11 mouse cellular contexts compared by ENCODE assay signal in the genomic region with DNA sequence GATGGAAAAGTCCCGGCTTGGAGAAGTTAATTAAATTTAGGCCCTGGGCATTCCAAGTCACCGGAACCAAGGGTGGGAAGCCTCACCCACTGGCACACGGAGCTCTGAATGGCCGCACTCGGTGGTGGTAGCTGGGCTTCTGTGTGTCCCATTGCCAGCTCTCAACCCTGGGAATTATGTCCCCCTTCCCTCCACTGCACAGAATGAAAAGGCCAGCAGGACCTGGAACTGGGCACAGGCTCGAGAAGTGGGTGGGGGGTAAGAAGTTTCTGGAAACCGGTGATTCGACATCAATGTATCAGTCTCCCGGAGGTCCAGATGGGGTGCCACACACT.
A peak's percentile ranks its signal among the peaks of the same experiment; 100 is the strongest.
DNase-seq lines count a peak whose midpoint lies in the region; ATAC-seq lines count a peak whose summit lies in the region.
"Had no signal": no experiment of that assay in that cellular context is flagged by ENCODE, and none has a peak within 500 bp of the region (broad histone marks: within the 10 kb centered on the region; RNA-seq: fewer than 3 reads in every experiment).

No protein-coding gene starts in this region.

- H3K4me1 ChIP-seq in kidney, embryonic 15.5 days = peaks cover 18% of the 10 kb centered on the region
- H3K4me1 ChIP-seq in embryonic facial prominence, embryonic 14.5 days (ENCODE audit: control insufficient read depth, insufficient read depth, low read length) = peaks cover 34% of the 10 kb centered on the region
- peaks cover 7% of the 10 kb centered on the region; the same call in 1 of the 2 replicates for H3K4me1 ChIP-seq in hindbrain, embryonic 11.5 days (replicated peaks; ENCODE audit: control insufficient read depth, insufficient read depth, low read length)
- peaks cover 32% of the 10 kb centered on the region for H3K4me1 ChIP-seq in midbrain, embryonic 12.5 days
- H3K4me1 ChIP-seq: megakaryocyte, embryonic 14.5 days had no signal

- DNase-seq in kidney, adult 18-20 months = no peak
- DNase-seq in embryonic facial prominence, embryonic 14.5 days (ENCODE audit: low spot score) = no peak
- no peak for DNase-seq in hindbrain, embryonic 11.5 days (ENCODE audit: low spot score)
- DNase-seq in Muller cell, postnatal 12 days (ENCODE audit: inconsistent ontology term) = no peak
- DNase-seq in urinary bladder, postnatal 25 days (ENCODE audit: low spot score) = no peak
- no peak for DNase-seq in thymus, postnatal 25 days
- DNase-seq: thymus, adult 18-20 months had no signal

- 0 out of 2 replicates have a peak overlapping the region, but pooled peaks have one; percentile 11 for H3K27ac ChIP-seq in kidney, embryonic 15.5 days
- peak overlapping the region; percentile 41; the same call in 1 of the 2 replicates for H3K27ac ChIP-seq in embryonic facial prominence, embryonic 14.5 days (replicated peaks; ENCODE audit: low read depth, low read length)
- H3K27ac ChIP-seq in hindbrain, embryonic 11.5 days (ENCODE audit: low read depth, low read length) = no peak overlapping the region
- H3K27ac ChIP-seq in midbrain, embryonic 12.5 days (replicated peaks) = peak overlapping the region; percentile 75

- peak overlapping the region; percentile 58 for H3K4me2 ChIP-seq in kidney, embryonic 15.5 days
- H3K4me2 ChIP-seq in embryonic facial prominence, embryonic 14.5 days (ENCODE audit: low read depth, low read length) = peak overlapping the region; percentile 59
- H3K4me2 ChIP-seq in hindbrain, embryonic 11.5 days (replicated peaks; ENCODE audit: low read depth, low read length) = peak overlapping the region; percentile 40
- peak overlapping the region; percentile 52 for H3K4me2 ChIP-seq in midbrain, embryonic 12.5 days (replicated peaks)

- WGBS in kidney, embryonic 15.5 days = 51% methylated on average over 9 of the region's 9 CpGs
- WGBS in embryonic facial prominence, embryonic 14.5 days = 48% methylated on average over 9 of the region's 9 CpGs
- WGBS in hindbrain, embryonic 11.5 days = 43% methylated on average over 9 of the region's 9 CpGs
- WGBS in midbrain, embryonic 12.5 days = 19% methylated on average over 9 of the region's 9 CpGs

- no peak overlapping the region for H3K9ac ChIP-seq in kidney, embryonic 15.5 days
- no peak overlapping the region; the same call in 1 of the 2 replicates for H3K9ac ChIP-seq in embryonic facial prominence, embryonic 14.5 days (ENCODE audit: low read depth, low read length)
- H3K9ac ChIP-seq in hindbrain, embryonic 11.5 days (ENCODE audit: low read depth, low read length) = no peak overlapping the region
- peak overlapping the region; percentile 28; the same call in 1 of the 2 replicates for H3K9ac ChIP-seq in midbrain, embryonic 12.5 days (replicated peaks)

- ATAC-seq in kidney, embryonic 15.5 days (replicated peaks; ENCODE audit: low FRiP score) = 0 out of 2 replicates have a peak, but pooled peaks have one; percentile 5
- no peak for ATAC-seq in embryonic facial prominence, embryonic 14.5 days (ENCODE audit: low read depth)
- ATAC-seq in hindbrain, embryonic 11.5 days (ENCODE audit: low FRiP score) = peak; percentile 25; the same call in 1 of the 2 replicates
- peak; percentile 36 for ATAC-seq in midbrain, embryonic 12.5 days (ENCODE audit: low FRiP score, low read depth)

- no peaks in the 10 kb centered on the region for H3K9me3 ChIP-seq in kidney, embryonic 15.5 days (replicated peaks)
- H3K9me3 ChIP-seq in embryonic facial prominence, embryonic 14.5 days (ENCODE audit: control insufficient read depth, low read length) = no peaks in the 10 kb centered on the region
- H3K9me3 ChIP-seq in hindbrain, embryonic 11.5 days (ENCODE audit: control insufficient read depth, low read length) = no peaks in the 10 kb centered on the region
- H3K9me3 ChIP-seq in midbrain, embryonic 12.5 days = no peaks in the 10 kb centered on the region
- H3K9me3 ChIP-seq: megakaryocyte, embryonic 14.5 days had no signal

- H3K27me3 ChIP-seq in kidney, embryonic 15.5 days = peaks cover 22% of the 10 kb centered on the region
- no peaks in the 10 kb centered on the region for H3K27me3 ChIP-seq in embryonic facial prominence, embryonic 14.5 days (replicated peaks; ENCODE audit: control insufficient read depth, insufficient read depth, low read length)
- H3K27me3 ChIP-seq in hindbrain, embryonic 11.5 days (ENCODE audit: control insufficient read depth, insufficient read depth, low read length) = no peaks in the 10 kb centered on the region
- H3K27me3 ChIP-seq in midbrain, embryonic 12.5 days = peaks cover 69% of the 10 kb centered on the region
- H3K27me3 ChIP-seq: CH12.LX had no signal

- H3K36me3 ChIP-seq in kidney, embryonic 15.5 days = no peaks in the 10 kb centered on the region
- H3K36me3 ChIP-seq in embryonic facial prominence, embryonic 14.5 days (ENCODE audit: control insufficient read depth, insufficient read depth, low read length) = no peaks in the 10 kb centered on the region
- no peaks in the 10 kb centered on the region for H3K36me3 ChIP-seq in hindbrain, embryonic 11.5 days (ENCODE audit: control insufficient read depth, insufficient read depth, low read length)
- H3K36me3 ChIP-seq in midbrain, embryonic 12.5 days = no peaks in the 10 kb centered on the region

- H3K4me3 ChIP-seq in kidney, embryonic 15.5 days (replicated peaks) = peak overlapping the region; percentile 27
- no peak overlapping the region for H3K4me3 ChIP-seq in embryonic facial prominence, embryonic 14.5 days (ENCODE audit: low read depth, low read length)
- no peak overlapping the region for H3K4me3 ChIP-seq in hindbrain, embryonic 11.5 days (ENCODE audit: low read depth, low read length)
- peak overlapping the region; percentile 22 for H3K4me3 ChIP-seq in midbrain, embryonic 12.5 days
- H3K4me3 ChIP-seq: megakaryocyte, embryonic 14.5 days had no signal

Comparison
In these comparisons a context has a peak if more than half of its experiments do, and no peak if none do; other contexts are left out.
1. H3K4me3 ChIP-seq: peak in kidney, embryonic 15.5 days (single experiment) and midbrain, embryonic 12.5 days (single experiment); none in embryonic facial prominence, embryonic 14.5 days (single experiment) and hindbrain, embryonic 11.5 days (single experiment).
2. Peak in every context shown above with its lines, with median percentiles within 50 percentile points of each other: H3K4me2 ChIP-seq.